Mouse (Mus musculus) hematopoietic stem cell, adult 5-6 weeks (primary cell): ENCODE measurements around the gene Defa20. TPM values are rescaled to one million over a fixed set of nuclear protein-coding genes. Genes with fewer than 3 reads are reported as not detected.
"Not testable (repeated sequence)": the region's sequence is repeated elsewhere in the genome, so short reads cannot be mapped to it uniquely, and the experiment has no call there.

ENCODE experiments used
- ATAC-seq, 2 experiments: fragments of 125-278 bp in 1 of 2; replicated peaks in 1 of 2; 2 replicates each; pipeline ENCODE4 v1.8.0; 2016 to 2017; ENCODE audit warnings: inconsistent platforms in 2 of 2, mild to moderate bottlenecking in 2 of 2, moderate number of reproducible peaks in 2 of 2, low read depth in 1 of 2, moderate TSS enrichment in 1 of 2; ENCODE audit not compliant: low FRiP score in 2 of 2, poor library complexity in 2 of 2, severe bottlenecking in 2 of 2, insufficient read depth in 1 of 2, low TSS enrichment in 1 of 2
- total RNA-seq: library from RNA; stranded (forward); fragments of 172-1452, 232-1000 nt; gene quantifications from 2 replicates; pipeline ENCODE4 v1.2.3, GENCODE M21; 2017

Defa20 gene
- not detected in 2 replicates for total RNA-seq

- ATAC-seq = not testable (repeated sequence)
Observed at GRCm38 (mm10) chr8:21508958-21509357, at the start of gene Defa20. Defa20 (plus strand) TSS chr8:21509258.

- not testable (repeated sequence) for ATAC-seq
Observed at GRCm38 (mm10) chr8:21528732-21529131, 19.7 kb downstream of the Defa20 start, which contains the start of gene Defa32. Defa32 (plus strand) TSS chr8:21529032.

Other genes with a start within 250 kb of the Defa20 start
- not detected in 2 replicates for gene Defa27, start 193.7 kb upstream of the Defa20 start, total RNA-seq
- not detected in 2 replicates for gene Defa29, start 182.2 kb upstream of the Defa20 start, total RNA-seq
- not detected in 2 replicates for gene Defa2, start 130.7 kb upstream of the Defa20 start, total RNA-seq
- not detected in 2 replicates for gene Defa33, start 117.4 kb upstream of the Defa20 start, total RNA-seq
- gene Defa36, start 81.8 kb upstream of the Defa20 start, total RNA-seq = not detected in 2 replicates
- gene Gm7849, start 52.7 kb upstream of the Defa20 start, total RNA-seq = not detected in 2 replicates
- not detected in 2 replicates for gene Defa32, start 19.8 kb downstream of the Defa20 start, total RNA-seq
- gene Defa37, start 56.1 kb downstream of the Defa20 start, total RNA-seq = not detected in 2 replicates
- not detected in 2 replicates for gene Defa28, start 73.7 kb downstream of the Defa20 start, total RNA-seq
- not detected in 2 replicates for gene Gm7861, start 85.2 kb downstream of the Defa20 start, total RNA-seq
- gene Defa26, start 108.9 kb downstream of the Defa20 start, total RNA-seq = not detected in 2 replicates
- gene Defa17, start 146.5 kb downstream of the Defa20 start, total RNA-seq = not detected in 2 replicates
- not detected in 2 replicates for gene Defa34, start 156.5 kb downstream of the Defa20 start, total RNA-seq
- gene AY761184, start 194.4 kb downstream of the Defa20 start, total RNA-seq = not detected in 2 replicates
- gene Defa24, start 225.2 kb downstream of the Defa20 start, total RNA-seq = not detected in 2 replicates